Mouse (Mus musculus): Measurements from ENCODE around the gene Nle1. TPM values are rescaled to one million over a fixed set of nuclear protein-coding genes. Genes with fewer than 3 reads are reported as not detected.

Gene Nle1
- polyA plus RNA-seq, 1 experiment from 2014 or later = 28.5 TPM

- H3K4me1 ChIP-seq (ENCODE audit: control insufficient read depth, insufficient read depth, low read length) = no peaks in the 10 kb centered on the region
- 81% methylated on average over 7 of the region's 7 CpGs for WGBS
- peaks cover 2% of the 10 kb centered on the region; the same call in 1 of the 2 replicates for H3K36me3 ChIP-seq (ENCODE audit: control insufficient read depth, insufficient read depth, low read length)
- no peak for ATAC-seq (ENCODE audit: insufficient read depth, low FRiP score)
- no peaks in the 10 kb centered on the region for H3K27me3 ChIP-seq (ENCODE audit: control insufficient read depth, insufficient read depth, low read length)
- no peaks in the 10 kb centered on the region for H3K9me3 ChIP-seq (replicated peaks; ENCODE audit: control insufficient read depth, low read length)
- H3K9ac ChIP-seq (ENCODE audit: low read length) = no peak overlapping the region
- no peak overlapping the region for H3K27ac ChIP-seq (ENCODE audit: low read length)
- no peak overlapping the region for H3K4me3 ChIP-seq (replicated peaks; ENCODE audit: low read length)
- no peak overlapping the region for H3K4me2 ChIP-seq (ENCODE audit: low read depth, low read length)
These were observed 30.4 kb downstream of the Nle1 start for GRCm38 (mm10) chr11:82877726-82878344.

- Histone ChIP-seq H3K27ac (ENCODE audit: low read length) (no peak overlapping the region), H3K4me1 (ENCODE audit: control insufficient read depth, insufficient read depth, low read length) (no peaks in the 10 kb centered on the region), H3K4me2 (ENCODE audit: low read depth, low read length) (no peak overlapping the region), H3K4me3 (replicated peaks; ENCODE audit: low read length) (no peak overlapping the region), H3K9ac (ENCODE audit: low read length) (no peak overlapping the region), H3K9me3 (replicated peaks; ENCODE audit: control insufficient read depth, low read length) (no peaks in the 10 kb centered on the region), H3K27me3 (ENCODE audit: control insufficient read depth, insufficient read depth, low read length) (no peaks in the 10 kb centered on the region), H3K36me3 (ENCODE audit: control insufficient read depth, insufficient read depth, low read length) (no peaks in the 10 kb centered on the region)
- whole genome bisulfite sequencing = 91% methylated on average over 5 of the region's 5 CpGs
- no peak for ATAC-seq (ENCODE audit: insufficient read depth, low FRiP score)
These were observed 32.6 kb downstream of the Nle1 start for GRCm38 (mm10) chr11:82875631-82876030.

- H3K27ac ChIP-seq (ENCODE audit: low read length) = no peak overlapping the region
- H3K9ac ChIP-seq (ENCODE audit: low read length) = no peak overlapping the region
- H3K9me3 ChIP-seq (replicated peaks; ENCODE audit: control insufficient read depth, low read length) = no peaks in the 10 kb centered on the region
- H3K4me1 ChIP-seq (ENCODE audit: control insufficient read depth, insufficient read depth, low read length) = no peaks in the 10 kb centered on the region
- no peaks in the 10 kb centered on the region for H3K27me3 ChIP-seq (ENCODE audit: control insufficient read depth, insufficient read depth, low read length)
- H3K4me2 ChIP-seq (ENCODE audit: low read depth, low read length) = no peak overlapping the region
- H3K4me3 ChIP-seq (replicated peaks; ENCODE audit: low read length) = no peak overlapping the region
- no peak for ATAC-seq (ENCODE audit: insufficient read depth, low FRiP score)
- WGBS = 39% methylated on average over 5 of the region's 5 CpGs
- no peaks in the 10 kb centered on the region for H3K36me3 ChIP-seq (ENCODE audit: control insufficient read depth, insufficient read depth, low read length)
These were observed 33.3 kb downstream of the Nle1 start for GRCm38 (mm10) chr11:82874924-82875323.

- H3K27ac ChIP-seq (ENCODE audit: low read length) = peak within 1 kb of the TSS; percentile 78
- peak within 1 kb of the TSS; percentile 64 for H3K4me2 ChIP-seq (ENCODE audit: low read depth, low read length)
- no peaks in the 10 kb centered on the region for H3K4me1 ChIP-seq (ENCODE audit: control insufficient read depth, insufficient read depth, low read length)
- H3K9ac ChIP-seq (ENCODE audit: low read length) = peak within 1 kb of the TSS; percentile 89
- H3K4me3 ChIP-seq (replicated peaks; ENCODE audit: low read length) = peak within 1 kb of the TSS; percentile 89
- H3K36me3 ChIP-seq (ENCODE audit: control insufficient read depth, insufficient read depth, low read length) = no peaks in the 10 kb centered on the region
- no peaks in the 10 kb centered on the region for H3K9me3 ChIP-seq (replicated peaks; ENCODE audit: control insufficient read depth, low read length)
- ATAC-seq (ENCODE audit: insufficient read depth, low FRiP score) = peak; percentile 96
- under 1% methylated on average over 43 of the region's 43 CpGs for WGBS
- H3K27me3 ChIP-seq (ENCODE audit: control insufficient read depth, insufficient read depth, low read length) = no peaks in the 10 kb centered on the region
These were observed 37.2 kb downstream of the Nle1 start, which contains the start of gene Rffl for GRCm38 (mm10) chr11:82871031-82871446. Rffl (minus strand) TSS chr11:82871210.

- H3K27ac ChIP-seq (ENCODE audit: low read length) = peak overlapping the region; percentile 78
- H3K4me2 ChIP-seq (ENCODE audit: low read depth, low read length) = peak overlapping the region; percentile 64
- H3K4me1 ChIP-seq (ENCODE audit: control insufficient read depth, insufficient read depth, low read length) = no peaks in the 10 kb centered on the region
- H3K9ac ChIP-seq (ENCODE audit: low read length) = peak overlapping the region; percentile 89
- peak; percentile 8 for ATAC-seq (ENCODE audit: insufficient read depth, low FRiP score)
- 2% methylated on average over 36 of the region's 36 CpGs for WGBS
- no peaks in the 10 kb centered on the region for H3K9me3 ChIP-seq (replicated peaks; ENCODE audit: control insufficient read depth, low read length)
- H3K4me3 ChIP-seq (replicated peaks; ENCODE audit: low read length) = peak overlapping the region; percentile 89
- no peaks in the 10 kb centered on the region for H3K36me3 ChIP-seq (ENCODE audit: control insufficient read depth, insufficient read depth, low read length)
- no peaks in the 10 kb centered on the region for H3K27me3 ChIP-seq (ENCODE audit: control insufficient read depth, insufficient read depth, low read length)
These were observed 37.8 kb downstream of the Nle1 start for GRCm38 (mm10) chr11:82870173-82871030.

- H3K27ac ChIP-seq (ENCODE audit: low read length) = peak overlapping the region; percentile 40; the same call in 1 of the 2 replicates
- H3K36me3 ChIP-seq (ENCODE audit: control insufficient read depth, insufficient read depth, low read length) = no peaks in the 10 kb centered on the region
- WGBS = 57% methylated on average over 9 of the region's 9 CpGs
- H3K4me3 ChIP-seq (replicated peaks; ENCODE audit: low read length) = peak overlapping the region; percentile 89
- H3K9me3 ChIP-seq (replicated peaks; ENCODE audit: control insufficient read depth, low read length) = no peaks in the 10 kb centered on the region
- H3K4me1 ChIP-seq (ENCODE audit: control insufficient read depth, insufficient read depth, low read length) = no peaks in the 10 kb centered on the region
- peak overlapping the region; percentile 89 for H3K9ac ChIP-seq (ENCODE audit: low read length)
- H3K4me2 ChIP-seq (ENCODE audit: low read depth, low read length) = peak overlapping the region; percentile 64
- ATAC-seq (ENCODE audit: insufficient read depth, low FRiP score) = no peak
- no peaks in the 10 kb centered on the region for H3K27me3 ChIP-seq (ENCODE audit: control insufficient read depth, insufficient read depth, low read length)
These were observed 38.6 kb downstream of the Nle1 start for GRCm38 (mm10) chr11:82869506-82870172.

- 72% methylated on average over 5 of the region's 5 CpGs for WGBS
- Histone ChIP-seq H3K4me2 (ENCODE audit: low read depth, low read length) (no peak overlapping the region), H3K27ac (ENCODE audit: low read length) (no peak overlapping the region), H3K4me1 (ENCODE audit: control insufficient read depth, insufficient read depth, low read length) (peaks cover 3% of the 10 kb centered on the region; the same call in 1 of the 2 replicates), H3K27me3 (ENCODE audit: control insufficient read depth, insufficient read depth, low read length) (no peaks in the 10 kb centered on the region), H3K36me3 (ENCODE audit: control insufficient read depth, insufficient read depth, low read length) (no peaks in the 10 kb centered on the region), H3K9me3 (replicated peaks; ENCODE audit: control insufficient read depth, low read length) (no peaks in the 10 kb centered on the region), H3K9ac (ENCODE audit: low read length) (no peak overlapping the region), H3K4me3 (replicated peaks; ENCODE audit: low read length) (no peak overlapping the region)
- ATAC-seq (ENCODE audit: insufficient read depth, low FRiP score) = no peak
These were observed 40.3 kb downstream of the Nle1 start for GRCm38 (mm10) chr11:82867956-82868355.

- Histone ChIP-seq H3K27ac (ENCODE audit: low read length) (no peak overlapping the region), H3K4me3 (replicated peaks; ENCODE audit: low read length) (no peak overlapping the region), H3K9ac (ENCODE audit: low read length) (no peak overlapping the region), H3K9me3 (replicated peaks; ENCODE audit: control insufficient read depth, low read length) (no peaks in the 10 kb centered on the region), H3K4me2 (ENCODE audit: low read depth, low read length) (no peak overlapping the region), H3K27me3 (ENCODE audit: control insufficient read depth, insufficient read depth, low read length) (no peaks in the 10 kb centered on the region), H3K36me3 (ENCODE audit: control insufficient read depth, insufficient read depth, low read length) (no peaks in the 10 kb centered on the region), H3K4me1 (ENCODE audit: control insufficient read depth, insufficient read depth, low read length) (peaks cover 9% of the 10 kb centered on the region; the same call in 1 of the 2 replicates)
- 32% methylated on average over 7 of the region's 7 CpGs for WGBS
- no peak for ATAC-seq (ENCODE audit: insufficient read depth, low FRiP score)
These were observed 41.2 kb downstream of the Nle1 start for GRCm38 (mm10) chr11:82866850-82867564.
